Mouse (Mus musculus) kidney, postnatal 0 days (tissue): ENCODE measurements around the gene Cdk6. TPM values are rescaled to one million over a fixed set of nuclear protein-coding genes. Genes with fewer than 3 reads are reported as not detected.
"Not testable (repeated sequence)": the region's sequence is repeated elsewhere in the genome, so short reads cannot be mapped to it uniquely, and the experiment has no call there.

Source experiments
- ATAC-seq: fragments of 200-750 bp; cut with Nextera tagmentation; replicated peaks from 2 replicates; pipeline ENCODE4 v1.8.0; 2017; ENCODE audit warnings: low read depth, moderate number of reproducible peaks, moderate TSS enrichment, moderate library complexity; ENCODE audit not compliant: low FRiP score
- DNase-seq: peaks from one replicate; pipeline ENCODE4 v3.0.0-alpha.2; 2016; ENCODE audit warnings: low spot score
- H3K27ac ChIP-seq: fragments of 300-500 bp; sonication (generic); 2 replicates; pipeline ENCODE4 v1.5.1; 2014; ENCODE audit warnings: mild to moderate bottlenecking
- H3K27me3 ChIP-seq: fragments of 300-500 bp; sonication (generic); 2 replicates; pipeline ENCODE4 v1.6.1; 2014; ENCODE audit warnings: low read length, mixed read lengths; ENCODE audit not compliant: insufficient read depth
- H3K36me3 ChIP-seq: fragments of 300-500 bp; sonication (generic); 2 replicates; pipeline ENCODE4 v1.6.1; 2014; ENCODE audit warnings: low read length, mixed read lengths; ENCODE audit not compliant: insufficient read depth
- H3K4me1 ChIP-seq: fragments of 300-500 bp; sonication (generic); replicated peaks from 2 replicates; pipeline ENCODE4 v1.6.1; 2014; ENCODE audit warnings: antibody characterized with exemption, low read length, mixed read lengths; ENCODE audit not compliant: insufficient read depth
- H3K4me2 ChIP-seq: fragments of 300-500 bp; sonication (generic); 2 replicates; pipeline ENCODE4 v1.6.1; 2014; ENCODE audit warnings: mild to moderate bottlenecking, low read length, moderate library complexity, mixed read lengths
- H3K4me3 ChIP-seq: fragments of 300-500 bp; sonication (generic); replicated peaks from 2 replicates; pipeline ENCODE4 v1.5.1; 2014; ENCODE audit warnings: low read depth, low read length
- H3K9ac ChIP-seq: fragments of 300-500 bp; sonication (generic); 2 replicates; pipeline ENCODE4 v1.6.1; 2014; ENCODE audit warnings: low read depth, low read length
- H3K9me3 ChIP-seq: fragments of 300-500 bp; sonication (generic); replicated peaks from 2 replicates; pipeline ENCODE4 v1.6.1; 2016; ENCODE audit warnings: low read length, inconsistent platforms, mixed read lengths
- CTCF ChIP-seq: IDR thresholded peaks from 2 replicates; pipeline ENCODE4 v1.5.1; 2016; ENCODE audit warnings: antibody characterized with exemption, low read depth, mild to moderate bottlenecking, moderate library complexity
- WGBS: fragments of 180-500 bp; shearing (Covaris S2); extraction: QIAGEN DNeasy Blood & Tissue Kit; methylation state at CpG from one replicate; pipeline ENCODE4 v1.1.7; 2014; 5-methylcytosine and 5-hydroxymethylcytosine counted together
- polyA plus RNA-seq: library from polyadenylated mRNA; unstranded; fragments of >200 nt; fragmentation: Nextera tagmentation; extraction: Ambion mirVana; gene quantifications from 2 replicates; pipeline ENCODE4 v1.2.1, GENCODE M21; 2015

Gene Cdk6
- polyA plus RNA-seq, 1 experiment from 2014 or later, result 20.1 TPM

- DNase-seq, result peak; percentile 51
- H3K4me2 ChIP-seq, result 0 out of 2 replicates have a peak overlapping the region, but pooled peaks have one; percentile 15
- H3K4me3 ChIP-seq, H3K9ac ChIP-seq, H3K36me3 ChIP-seq, ATAC-seq, H3K9me3 ChIP-seq, H3K4me1 ChIP-seq, H3K27me3 ChIP-seq: not testable (repeated sequence)
- 38% methylated on average over 19 of the region's 20 CpGs for WGBS
- peak; percentile 14; the same call in 1 of the 2 replicates for TF ChIP-seq CTCF
- H3K27ac ChIP-seq, result 0 out of 2 replicates have a peak overlapping the region, but pooled peaks have one; percentile 19
These were observed 91.9 kb downstream of the Cdk6 start for GRCm38 (mm10) chr5:3433131-3433700.

- not testable (repeated sequence) for H3K36me3 ChIP-seq, H3K4me2 ChIP-seq, H3K4me3 ChIP-seq, H3K27ac ChIP-seq, H3K4me1 ChIP-seq, H3K27me3 ChIP-seq, ATAC-seq, H3K9ac ChIP-seq, H3K9me3 ChIP-seq, DNase-seq
- 87% methylated on average over 5 of the region's 5 CpGs for WGBS
These were observed 92.8 kb downstream of the Cdk6 start for GRCm38 (mm10) chr5:3434105-3434504.

GRCm38 (mm10) chr5:3438453-3439003, 97.2 kb downstream of the Cdk6 start:
- H3K4me2 ChIP-seq, H3K4me1 ChIP-seq, H3K9me3 ChIP-seq, ATAC-seq, H3K27ac ChIP-seq, H3K27me3 ChIP-seq, H3K36me3 ChIP-seq, H3K9ac ChIP-seq, DNase-seq, H3K4me3 ChIP-seq: not testable (repeated sequence)
- WGBS, result 49% methylated on average over 9 of the region's 9 CpGs

- not testable (repeated sequence) for H3K9ac ChIP-seq, H3K27me3 ChIP-seq, H3K4me1 ChIP-seq, H3K4me3 ChIP-seq, DNase-seq, H3K36me3 ChIP-seq, H3K9me3 ChIP-seq, H3K4me2 ChIP-seq, ATAC-seq
- 84% methylated on average over 6 of the region's 6 CpGs for WGBS
- H3K27ac ChIP-seq, result peak overlapping the region; percentile 13; the same call in 1 of the 2 replicates
These were observed 98.1 kb downstream of the Cdk6 start for GRCm38 (mm10) chr5:3439386-3439785.

GRCm38 (mm10) chr5:3442524-3442923, 101.2 kb downstream of the Cdk6 start:
- not testable (repeated sequence) for H3K9ac ChIP-seq, H3K36me3 ChIP-seq, H3K27me3 ChIP-seq, H3K4me1 ChIP-seq, H3K9me3 ChIP-seq, DNase-seq, ATAC-seq, H3K4me3 ChIP-seq, H3K27ac ChIP-seq, H3K4me2 ChIP-seq
- 76% methylated on average over 3 of the region's 3 CpGs for WGBS

- H3K9ac ChIP-seq, result not testable (repeated sequence)
These were observed 109.9 kb downstream of the Cdk6 start for GRCm38 (mm10) chr5:3451233-3451632.

GRCm38 (mm10) chr5:3453946-3454345, 112.7 kb downstream of the Cdk6 start:
- H3K4me3 ChIP-seq, H3K9ac ChIP-seq, H3K27me3 ChIP-seq, DNase-seq, H3K4me1 ChIP-seq, H3K27ac ChIP-seq, H3K9me3 ChIP-seq, H3K4me2 ChIP-seq, ATAC-seq, H3K36me3 ChIP-seq: not testable (repeated sequence)
- peak; percentile 3; the same call in 1 of the 2 replicates for TF ChIP-seq CTCF
- WGBS, result 5% methylated on average over 6 of the region's 6 CpGs

More at GRCm38 (mm10) chr5:3451233-3451632, 109.9 kb downstream of the Cdk6 start:
- H3K36me3 ChIP-seq, H3K9me3 ChIP-seq, H3K4me1 ChIP-seq, H3K27me3 ChIP-seq, ATAC-seq, DNase-seq, H3K4me2 ChIP-seq, H3K4me3 ChIP-seq, H3K27ac ChIP-seq: not testable (repeated sequence)
- WGBS, result 53% methylated on average over 8 of the region's 9 CpGs
